Mouse (Mus musculus) lung, postnatal 0 days (tissue): ENCODE measurements around the gene Ak9.

Experiments
- CTCF ChIP-seq: IDR thresholded peaks from 2 replicates; pipeline ENCODE4 v1.5.1; 2016; ENCODE audit warnings: antibody characterized with exemption, mild to moderate bottlenecking
- EP300 ChIP-seq: IDR thresholded peaks from 2 replicates; pipeline ENCODE4 v1.6.1; 2016; ENCODE audit warnings: antibody characterized with exemption, mild to moderate bottlenecking, control low read depth

DNA sequence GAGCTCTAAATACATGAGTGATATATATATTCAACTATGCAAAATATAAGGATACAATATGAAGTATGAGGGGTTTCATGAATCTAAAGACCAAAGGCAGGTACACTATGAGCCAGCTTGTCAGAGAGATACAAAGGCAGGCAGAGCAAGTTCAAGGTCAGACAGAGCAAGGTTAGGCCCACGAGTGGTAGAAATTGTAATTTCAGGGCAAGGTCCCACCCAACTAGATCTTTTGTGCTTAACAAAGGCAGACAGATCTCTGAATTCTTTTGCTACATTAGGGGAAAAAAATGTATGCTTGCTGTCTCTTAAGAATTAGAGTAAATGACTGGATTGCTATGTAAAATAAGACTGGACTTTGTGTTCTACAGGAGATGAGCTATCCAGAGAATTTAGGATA, 3.6 kb upstream of the Ak9 start:
- no peak for TF ChIP-seq CTCF
- TF ChIP-seq EP300 = no peak
